Mouse (Mus musculus): ENCODE data around the gene Iqsec3. TPM values are rescaled to one million over a fixed set of nuclear protein-coding genes. Genes with fewer than 3 reads are reported as not detected.

Gene Iqsec3
- polyA plus RNA-seq, 1 experiment from 2014 or later = 11.2 TPM

- H3K36me3 ChIP-seq (ENCODE audit: control insufficient read depth, insufficient read depth, low read length) = no peaks in the 10 kb centered on the region
- H3K4me3 ChIP-seq (replicated peaks; ENCODE audit: low read depth, low read length) = no peak overlapping the region
- H3K4me1 ChIP-seq (ENCODE audit: control insufficient read depth, insufficient read depth, low read length) = peaks cover 5% of the 10 kb centered on the region
- 78% methylated on average over 10 of the region's 10 CpGs for WGBS
- ATAC-seq (ENCODE audit: low FRiP score, low TSS enrichment) (no peak), DNase-seq (no peak)
- no peak overlapping the region for H3K4me2 ChIP-seq (ENCODE audit: low read length)
- H3K9ac ChIP-seq (replicated peaks; ENCODE audit: low read length) = no peak overlapping the region
- H3K27ac ChIP-seq (replicated peaks; ENCODE audit: low read depth, low read length) = no peak overlapping the region
- no peaks in the 10 kb centered on the region for H3K27me3 ChIP-seq (ENCODE audit: control insufficient read depth, insufficient read depth, low read length)
- no peaks in the 10 kb centered on the region for H3K9me3 ChIP-seq (ENCODE audit: control insufficient read depth, low read length)
Measured at GRCm38 (mm10) chr6:121326486-121327069, 146.9 kb downstream of the Iqsec3 start.

- WGBS = 83% methylated on average over 9 of the region's 9 CpGs
- ATAC-seq (ENCODE audit: low FRiP score, low TSS enrichment) = no peak
- no peaks in the 10 kb centered on the region for H3K9me3 ChIP-seq (ENCODE audit: control insufficient read depth, low read length)
Measured at GRCm38 (mm10) chr6:121325740-121326139, 147.7 kb downstream of the Iqsec3 start.

GRCm38 (mm10) chr6:121325298-121325697 lies 148.2 kb downstream of the Iqsec3 start:
- DNase-seq (no peak), ATAC-seq (ENCODE audit: low FRiP score, low TSS enrichment) (no peak)
- no peak overlapping the region for H3K9ac ChIP-seq (replicated peaks; ENCODE audit: low read length)
- 87% methylated on average over 3 of the region's 3 CpGs for WGBS
- H3K4me1 ChIP-seq (ENCODE audit: control insufficient read depth, insufficient read depth, low read length) = peaks cover 5% of the 10 kb centered on the region
- no peaks in the 10 kb centered on the region for H3K27me3 ChIP-seq (ENCODE audit: control insufficient read depth, insufficient read depth, low read length)
- no peaks in the 10 kb centered on the region for H3K9me3 ChIP-seq (ENCODE audit: control insufficient read depth, low read length)
- H3K4me3 ChIP-seq (replicated peaks; ENCODE audit: low read depth, low read length) = no peak overlapping the region
- H3K36me3 ChIP-seq (ENCODE audit: control insufficient read depth, insufficient read depth, low read length) = no peaks in the 10 kb centered on the region
- no peak overlapping the region for H3K27ac ChIP-seq (replicated peaks; ENCODE audit: low read depth, low read length)
- H3K4me2 ChIP-seq (ENCODE audit: low read length) = no peak overlapping the region

More at GRCm38 (mm10) chr6:121325740-121326139, 147.7 kb downstream of the Iqsec3 start:
- Histone ChIP-seq H3K27ac (replicated peaks; ENCODE audit: low read depth, low read length) (no peak overlapping the region), H3K4me3 (replicated peaks; ENCODE audit: low read depth, low read length) (no peak overlapping the region), H3K4me2 (ENCODE audit: low read length) (no peak overlapping the region), H3K4me1 (ENCODE audit: control insufficient read depth, insufficient read depth, low read length) (peaks cover 5% of the 10 kb centered on the region), H3K36me3 (ENCODE audit: control insufficient read depth, insufficient read depth, low read length) (no peaks in the 10 kb centered on the region), H3K9ac (replicated peaks; ENCODE audit: low read length) (no peak overlapping the region), H3K27me3 (ENCODE audit: control insufficient read depth, insufficient read depth, low read length) (no peaks in the 10 kb centered on the region)
- DNase-seq = no peak

Small RNA genes within 50 kb of the gene (microRNA-seq; reads per million reads assigned to microRNA genes)
- not detected for gene Gm24855

Other genes starting within 250 kb of the Iqsec3 start
- gene Usp18, start 227.8 kb downstream of the Iqsec3 start, polyA plus RNA-seq (2014; fragmentation: Nextera tagmentation; extraction: Ambion mirVana) = 0.65 and 6.2 TPM in 2 replicates
- 0.51 and 33.1 TPM in 2 replicates for gene Slc6a13, start 173.5 kb downstream of the Iqsec3 start, polyA plus RNA-seq (2014; fragmentation: Nextera tagmentation; extraction: Ambion mirVana)
- 1.6 TPM in 1 of 2 replicates, not detected in the other for gene Slc6a12, start 130.6 kb downstream of the Iqsec3 start, polyA plus RNA-seq (2014; fragmentation: Nextera tagmentation; extraction: Ambion mirVana)
- 6.7 and 17.1 TPM in 2 replicates for gene A2m, start 161.7 kb upstream of the Iqsec3 start, polyA plus RNA-seq (2014; fragmentation: Nextera tagmentation; extraction: Ambion mirVana)